Mouse (Mus musculus): ENCODE measurements around the gene Gm20521.

- TF ChIP-seq POLR2A (IDR thresholded peaks at IDR 0.05; ENCODE audit: control insufficient read depth, low read depth, low read length): no peak
- no peak for TF ChIP-seq CTCF (IDR thresholded peaks at IDR 0.05; ENCODE audit: control insufficient read depth, insufficient read depth, insufficient replicate concordance, low read depth, low read length)
Measured at GRCm38 (mm10) chr14:54865626-54866025, 17.6 kb upstream of the Gm20521 start.

Data from testis, adult 2 months (tissue).